Mouse (Mus musculus): ENCODE data around the gene Grap2. TPM values are rescaled to one million over a fixed set of nuclear protein-coding genes. Genes with fewer than 3 reads are reported as not detected.

Gene Grap2
- polyA plus RNA-seq, 1 experiment from 2014 or later: 16.0 TPM

- peaks cover 2% of the 10 kb centered on the region; the same call in 1 of the 2 replicates for H3K27me3 ChIP-seq (ENCODE audit: control insufficient read depth, insufficient read depth, low read length)
- H3K36me3 ChIP-seq (ENCODE audit: control insufficient read depth, insufficient read depth, low read length): no peaks in the 10 kb centered on the region
- H3K9me3 ChIP-seq (replicated peaks; ENCODE audit: control insufficient read depth, low read length): no peaks in the 10 kb centered on the region
- no peak overlapping the region for H3K4me2 ChIP-seq
- no peak overlapping the region for H3K4me3 ChIP-seq (ENCODE audit: low read depth, low read length)
- WGBS (ENCODE audit: insufficient replicate concordance): 44% methylated on average over 3 of the region's 3 CpGs
- H3K4me1 ChIP-seq (ENCODE audit: control insufficient read depth, insufficient read depth, low read length): no peaks in the 10 kb centered on the region
- no peak for ATAC-seq (replicated peaks; ENCODE audit: insufficient number of reproducible peaks, low FRiP score, low TSS enrichment)
- H3K9ac ChIP-seq (ENCODE audit: low read depth, low read length): no peak overlapping the region
- H3K27ac ChIP-seq (ENCODE audit: low read depth, low read length): no peak overlapping the region
Measured at GRCm38 (mm10) chr15:80544115-80544514, 28.3 kb upstream of the Grap2 start.

DNA sequence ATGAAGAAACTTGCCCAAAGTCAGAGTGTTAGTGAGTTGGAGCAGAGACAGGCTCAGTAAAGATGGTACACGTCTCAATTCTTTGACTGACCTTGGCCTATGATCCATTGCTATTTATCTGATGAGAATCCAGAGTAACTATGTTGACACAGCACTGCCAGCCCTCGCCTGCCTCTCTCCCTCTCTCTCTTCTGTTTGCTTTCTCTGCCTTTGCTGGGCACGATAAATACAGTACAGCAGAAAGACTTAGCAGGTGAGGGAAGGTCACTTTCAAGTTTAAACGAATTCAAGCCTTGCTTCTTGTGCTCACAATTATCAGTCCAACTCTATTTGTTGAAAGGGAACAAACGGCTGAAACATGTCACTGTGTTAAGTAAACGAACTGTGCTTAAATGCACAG, 27.0 kb upstream of the Grap2 start:
- 57% methylated on average over 6 of the region's 6 CpGs for WGBS (ENCODE audit: insufficient replicate concordance)

DNA sequence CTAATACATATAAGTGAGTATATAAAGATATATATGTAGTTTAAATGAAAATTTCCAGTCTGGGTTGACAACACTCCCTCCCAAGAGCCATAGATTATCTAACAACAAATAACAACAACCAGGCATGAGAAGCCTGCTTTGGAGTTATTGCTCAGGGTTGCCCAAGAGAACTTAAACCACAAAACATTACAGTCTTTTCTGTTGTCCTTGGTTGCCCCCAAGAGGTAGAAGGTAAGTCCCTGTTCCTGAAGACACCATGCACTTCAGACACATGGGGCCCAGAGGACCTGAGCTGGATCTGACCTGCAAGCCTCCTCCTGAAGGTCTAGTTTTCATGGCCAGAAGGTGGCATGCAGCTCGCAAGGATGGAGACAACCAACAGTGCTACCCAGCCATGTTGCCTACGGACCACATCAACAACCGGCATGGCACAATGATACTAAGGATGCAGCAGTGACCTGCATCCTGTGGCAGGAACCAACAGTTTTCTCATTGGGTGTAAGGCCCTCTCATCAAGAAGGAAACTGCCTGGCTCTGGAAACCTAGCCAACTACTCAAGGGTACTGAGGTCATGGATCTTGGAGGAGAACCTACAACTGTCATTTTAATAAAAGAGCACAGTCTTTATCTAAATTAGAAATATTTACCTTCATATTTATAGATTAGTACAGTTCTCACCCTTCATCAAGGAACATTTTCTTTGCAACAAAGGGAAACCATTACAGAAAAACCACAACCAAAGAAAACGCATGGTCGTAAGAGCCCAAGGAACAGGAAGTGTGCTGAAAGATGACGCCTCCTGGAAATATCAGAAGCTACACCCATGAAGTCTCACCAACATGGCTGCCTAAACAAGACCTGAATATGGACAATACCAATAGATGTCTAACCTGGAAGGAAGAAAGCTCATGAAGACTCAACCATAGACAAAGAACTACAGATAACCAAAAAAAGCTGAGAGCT, 17.3 kb upstream of the Grap2 start:
- Histone ChIP-seq H3K27ac (ENCODE audit: low read depth, low read length) (no peak overlapping the region), H3K4me3 (ENCODE audit: low read depth, low read length) (no peak overlapping the region), H3K36me3 (ENCODE audit: control insufficient read depth, insufficient read depth, low read length) (no peaks in the 10 kb centered on the region), H3K4me2 (no peak overlapping the region), H3K4me1 (ENCODE audit: control insufficient read depth, insufficient read depth, low read length) (peaks cover 7% of the 10 kb centered on the region), H3K9me3 (replicated peaks; ENCODE audit: control insufficient read depth, low read length) (no peaks in the 10 kb centered on the region), H3K9ac (ENCODE audit: low read depth, low read length) (no peak overlapping the region), H3K27me3 (ENCODE audit: control insufficient read depth, insufficient read depth, low read length) (peaks cover 2% of the 10 kb centered on the region; the same call in 1 of the 2 replicates)
- no peak for ATAC-seq (replicated peaks; ENCODE audit: insufficient number of reproducible peaks, low FRiP score, low TSS enrichment)
- WGBS (ENCODE audit: insufficient replicate concordance): 91% methylated on average over 6 of the region's 6 CpGs

More for the DNA sequence above, 27.0 kb upstream of the Grap2 start:
- Histone ChIP-seq H3K27ac (ENCODE audit: low read depth, low read length) (no peak overlapping the region), H3K4me2 (no peak overlapping the region), H3K4me3 (ENCODE audit: low read depth, low read length) (no peak overlapping the region), H3K9ac (ENCODE audit: low read depth, low read length) (no peak overlapping the region), H3K4me1 (ENCODE audit: control insufficient read depth, insufficient read depth, low read length) (no peaks in the 10 kb centered on the region), H3K27me3 (ENCODE audit: control insufficient read depth, insufficient read depth, low read length) (peaks cover 2% of the 10 kb centered on the region; the same call in 1 of the 2 replicates), H3K36me3 (ENCODE audit: control insufficient read depth, insufficient read depth, low read length) (no peaks in the 10 kb centered on the region), H3K9me3 (replicated peaks; ENCODE audit: control insufficient read depth, low read length) (no peaks in the 10 kb centered on the region)
- ATAC-seq (replicated peaks; ENCODE audit: insufficient number of reproducible peaks, low FRiP score, low TSS enrichment): no peak

- Histone ChIP-seq H3K27ac (ENCODE audit: low read depth, low read length) (no peak overlapping the region), H3K4me1 (ENCODE audit: control insufficient read depth, insufficient read depth, low read length) (peaks cover 8% of the 10 kb centered on the region), H3K9me3 (replicated peaks; ENCODE audit: control insufficient read depth, low read length) (no peaks in the 10 kb centered on the region), H3K36me3 (ENCODE audit: control insufficient read depth, insufficient read depth, low read length) (no peaks in the 10 kb centered on the region), H3K9ac (ENCODE audit: low read depth, low read length) (no peak overlapping the region), H3K4me3 (ENCODE audit: low read depth, low read length) (no peak overlapping the region), H3K4me2 (no peak overlapping the region), H3K27me3 (ENCODE audit: control insufficient read depth, insufficient read depth, low read length) (peaks cover 2% of the 10 kb centered on the region; the same call in 1 of the 2 replicates)
- ATAC-seq (replicated peaks; ENCODE audit: insufficient number of reproducible peaks, low FRiP score, low TSS enrichment): no peak
- 39% methylated on average over 2 of the region's 2 CpGs for WGBS (ENCODE audit: insufficient replicate concordance)
Measured at GRCm38 (mm10) chr15:80556021-80556420, 16.4 kb upstream of the Grap2 start.

- no peak overlapping the region for H3K9ac ChIP-seq (ENCODE audit: low read depth, low read length)
- 72% methylated on average over 4 of the region's 4 CpGs for WGBS (ENCODE audit: insufficient replicate concordance)
- ATAC-seq (replicated peaks; ENCODE audit: insufficient number of reproducible peaks, low FRiP score, low TSS enrichment): no peak
- H3K4me1 ChIP-seq (ENCODE audit: control insufficient read depth, insufficient read depth, low read length): peaks cover 8% of the 10 kb centered on the region
- H3K4me3 ChIP-seq (ENCODE audit: low read depth, low read length): no peak overlapping the region
- no peak overlapping the region for H3K27ac ChIP-seq (ENCODE audit: low read depth, low read length)
- H3K27me3 ChIP-seq (ENCODE audit: control insufficient read depth, insufficient read depth, low read length): peaks cover 2% of the 10 kb centered on the region; the same call in 1 of the 2 replicates
- no peak overlapping the region for H3K4me2 ChIP-seq
- H3K36me3 ChIP-seq (ENCODE audit: control insufficient read depth, insufficient read depth, low read length): no peaks in the 10 kb centered on the region
- no peaks in the 10 kb centered on the region for H3K9me3 ChIP-seq (replicated peaks; ENCODE audit: control insufficient read depth, low read length)
Measured at GRCm38 (mm10) chr15:80557745-80558144, 14.6 kb upstream of the Grap2 start.

DNA sequence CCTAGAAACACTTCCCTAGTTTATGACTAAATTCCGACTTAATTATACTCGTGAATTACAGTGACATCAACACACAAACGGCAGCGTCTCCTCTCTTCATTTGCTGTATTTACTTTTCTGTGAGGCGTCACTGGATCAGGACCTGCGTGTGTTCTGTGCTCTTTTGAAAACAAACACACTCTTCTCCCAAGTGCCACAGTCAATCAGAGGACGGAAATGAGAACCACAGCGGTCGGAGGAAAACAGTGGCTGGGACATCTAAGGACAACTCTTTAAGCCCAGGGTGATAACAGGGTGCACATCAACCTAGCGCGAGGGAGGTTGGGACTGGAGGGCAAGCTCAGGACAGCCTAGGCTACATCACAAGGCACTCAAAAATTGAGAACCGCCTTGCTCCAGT, 12.9 kb upstream of the Grap2 start:
- H3K36me3 ChIP-seq (ENCODE audit: control insufficient read depth, insufficient read depth, low read length): no peaks in the 10 kb centered on the region
- H3K27ac ChIP-seq (ENCODE audit: low read depth, low read length): no peak overlapping the region
- H3K4me1 ChIP-seq (ENCODE audit: control insufficient read depth, insufficient read depth, low read length): peaks cover 8% of the 10 kb centered on the region
- no peak for ATAC-seq (replicated peaks; ENCODE audit: insufficient number of reproducible peaks, low FRiP score, low TSS enrichment)
- WGBS (ENCODE audit: insufficient replicate concordance): 32% methylated on average over 12 of the region's 12 CpGs
- no peaks in the 10 kb centered on the region for H3K9me3 ChIP-seq (replicated peaks; ENCODE audit: control insufficient read depth, low read length)
- no peak overlapping the region for H3K4me3 ChIP-seq (ENCODE audit: low read depth, low read length)
- H3K4me2 ChIP-seq: no peak overlapping the region; the same call in 1 of the 2 replicates
- peaks cover 2% of the 10 kb centered on the region; the same call in 1 of the 2 replicates for H3K27me3 ChIP-seq (ENCODE audit: control insufficient read depth, insufficient read depth, low read length)
- no peak overlapping the region for H3K9ac ChIP-seq (ENCODE audit: low read depth, low read length)

GRCm38 (mm10) chr15:80559978-80560377, 12.4 kb upstream of the Grap2 start:
- 39% methylated on average over 14 of the region's 14 CpGs for WGBS (ENCODE audit: insufficient replicate concordance)
- peak overlapping the region; percentile 4; the same call in 1 of the 2 replicates for H3K4me2 ChIP-seq

GRCm38 (mm10) chr15:80560646-80561580, 11.5 kb upstream of the Grap2 start:
- H3K4me1 ChIP-seq (ENCODE audit: control insufficient read depth, insufficient read depth, low read length): peaks cover 8% of the 10 kb centered on the region
- no peak for ATAC-seq (replicated peaks; ENCODE audit: insufficient number of reproducible peaks, low FRiP score, low TSS enrichment)
- H3K36me3 ChIP-seq (ENCODE audit: control insufficient read depth, insufficient read depth, low read length): no peaks in the 10 kb centered on the region
- H3K27me3 ChIP-seq (ENCODE audit: control insufficient read depth, insufficient read depth, low read length): peaks cover 5% of the 10 kb centered on the region
- no peak overlapping the region for H3K27ac ChIP-seq (ENCODE audit: low read depth, low read length)
- H3K9ac ChIP-seq (ENCODE audit: low read depth, low read length): no peak overlapping the region
- H3K4me2 ChIP-seq: no peak overlapping the region
- WGBS (ENCODE audit: insufficient replicate concordance): 53% methylated on average over 15 of the region's 15 CpGs
- no peak overlapping the region for H3K4me3 ChIP-seq (ENCODE audit: low read depth, low read length)
- H3K9me3 ChIP-seq (replicated peaks; ENCODE audit: control insufficient read depth, low read length): no peaks in the 10 kb centered on the region

More at GRCm38 (mm10) chr15:80559978-80560377, 12.4 kb upstream of the Grap2 start:
- peaks cover 4% of the 10 kb centered on the region for H3K27me3 ChIP-seq (ENCODE audit: control insufficient read depth, insufficient read depth, low read length)
- no peak overlapping the region for H3K4me3 ChIP-seq (ENCODE audit: low read depth, low read length)
- ATAC-seq (replicated peaks; ENCODE audit: insufficient number of reproducible peaks, low FRiP score, low TSS enrichment): no peak
- no peak overlapping the region for H3K9ac ChIP-seq (ENCODE audit: low read depth, low read length)
- H3K36me3 ChIP-seq (ENCODE audit: control insufficient read depth, insufficient read depth, low read length): no peaks in the 10 kb centered on the region
- no peak overlapping the region for H3K27ac ChIP-seq (ENCODE audit: low read depth, low read length)
- peaks cover 8% of the 10 kb centered on the region for H3K4me1 ChIP-seq (ENCODE audit: control insufficient read depth, insufficient read depth, low read length)
- no peaks in the 10 kb centered on the region for H3K9me3 ChIP-seq (replicated peaks; ENCODE audit: control insufficient read depth, low read length)
